Mouse (Mus musculus) forebrain, embryonic 10.5 days (tissue): ENCODE measurements around the gene Mogs. TPM values are rescaled to one million over a fixed set of nuclear protein-coding genes. Genes with fewer than 3 reads are reported as not detected.

Source experiments
- DNase-seq: peaks from one replicate; pipeline ENCODE4 v3.0.0-alpha.2; 2017; ENCODE audit warnings: low spot score; ENCODE audit errors: extremely low spot score
- H3K27ac ChIP-seq: fragments of 300-500 bp; sonication (generic); 2 replicates; pipeline ENCODE4 v1.5.1; 2016; ENCODE audit warnings: mild to moderate bottlenecking
- H3K27me3 ChIP-seq: fragments of 300-500 bp; sonication (generic); 2 replicates; pipeline ENCODE4 v1.6.1; 2016; ENCODE audit warnings: mild to moderate bottlenecking; ENCODE audit not compliant: poor library complexity, severe bottlenecking
- H3K36me3 ChIP-seq: fragments of 300-500 bp; sonication (generic); replicated peaks from 2 replicates; pipeline ENCODE4 v1.6.1; 2016; ENCODE audit warnings: mild to moderate bottlenecking, moderate library complexity
- H3K4me1 ChIP-seq: fragments of 300-500 bp; sonication (generic); 2 replicates; pipeline ENCODE4 v1.6.1; 2016
- H3K4me3 ChIP-seq: fragments of 300-500 bp; sonication (generic); 2 replicates; pipeline ENCODE4 v1.5.1; 2016; ENCODE audit warnings: mild to moderate bottlenecking, moderate library complexity
- H3K9me3 ChIP-seq: fragments of 300-500 bp; sonication (generic); 2 replicates; pipeline ENCODE4 v1.6.1; 2016; ENCODE audit warnings: mild to moderate bottlenecking, moderate library complexity
- WGBS: fragments of 180-500 bp; shearing (Covaris S2); methylation state at CpG from one replicate; pipeline ENCODE4 v1.1.7; 2016; 5-methylcytosine and 5-hydroxymethylcytosine counted together
- polyA plus RNA-seq: library from polyadenylated mRNA; unstranded; fragments of >200 nt; fragmentation: Nextera tagmentation; extraction: Ambion mirVana; gene quantifications from 2 replicates; pipeline ENCODE4 v1.2.1, GENCODE M21; 2016

The Mogs gene
- polyA plus RNA-seq, 1 experiment from 2014 or later = 32.6 TPM

DNA sequence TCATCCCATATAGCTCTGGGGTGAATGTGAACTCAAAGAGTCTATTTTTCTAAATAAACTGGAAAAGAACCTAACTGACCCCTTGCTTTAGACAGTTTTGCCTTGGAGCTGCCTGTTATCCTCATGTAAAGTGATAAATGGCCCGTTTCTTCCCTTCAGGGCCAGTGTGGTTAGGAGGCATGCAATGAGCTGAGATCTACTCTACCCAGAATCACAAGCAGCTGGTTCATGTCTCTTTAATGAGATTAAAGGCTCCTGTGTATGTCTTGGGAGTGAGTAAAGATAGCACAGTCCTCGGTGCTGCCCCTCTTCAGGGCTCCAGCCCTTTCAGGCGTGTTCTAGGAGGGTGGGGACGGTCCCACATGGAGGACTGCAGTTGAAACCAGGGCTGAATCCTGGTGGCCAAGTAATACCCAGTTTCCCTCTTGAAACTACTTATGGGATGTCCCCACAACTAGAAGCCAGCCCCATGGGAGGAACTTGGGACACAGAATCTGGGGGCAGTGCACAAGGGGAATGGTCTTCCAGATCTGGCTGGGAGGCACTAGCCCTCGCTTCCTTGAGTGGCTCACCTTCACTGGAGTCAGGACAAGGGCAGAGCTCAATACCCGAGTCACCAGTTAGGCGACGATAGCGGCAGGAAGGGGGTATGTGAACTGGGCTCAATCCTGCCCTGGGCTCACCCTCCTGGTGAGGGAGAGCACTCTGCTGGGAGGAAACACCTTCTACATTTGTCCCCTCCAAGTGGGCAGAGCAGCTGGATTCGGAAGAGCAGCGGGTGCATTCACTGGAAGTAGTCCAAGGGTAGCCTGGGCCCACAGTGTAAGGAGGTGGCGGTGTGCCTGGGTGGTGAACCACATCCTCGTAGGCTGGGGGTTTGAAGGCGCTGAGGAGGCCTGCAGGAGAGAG lies 3.8 kb downstream of the Mogs start:
- WGBS = 88% methylated on average over 14 of the region's 14 CpGs
- peak overlapping the region; percentile 98 for H3K27ac ChIP-seq
- H3K36me3 ChIP-seq = peaks cover 46% of the 10 kb centered on the region
- no peaks in the 10 kb centered on the region for H3K9me3 ChIP-seq
- H3K27me3 ChIP-seq = no peaks in the 10 kb centered on the region
- no peak for DNase-seq
- H3K4me1 ChIP-seq = peaks cover 83% of the 10 kb centered on the region
- H3K4me3 ChIP-seq = peak overlapping the region; percentile 77

DNA sequence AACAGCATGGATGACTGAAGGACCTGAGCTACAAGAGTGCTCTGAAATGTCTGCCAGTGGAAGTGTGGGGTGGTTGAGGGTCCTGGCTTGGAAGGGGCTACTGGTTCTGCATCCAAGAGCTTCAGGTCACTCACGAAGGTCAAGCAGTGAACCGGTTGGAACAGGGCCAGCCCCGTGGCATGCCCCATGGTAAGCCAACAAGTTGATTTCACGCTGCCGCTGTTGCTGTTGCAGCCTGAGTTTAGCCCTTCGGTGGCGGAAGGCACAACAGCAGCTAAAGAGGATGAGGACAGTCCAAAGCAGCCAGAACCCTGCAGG lies 4.4 kb downstream of the Mogs start:
- DNase-seq = no peak
- peak overlapping the region; percentile 98 for H3K27ac ChIP-seq
- H3K4me3 ChIP-seq = peak overlapping the region; percentile 77
- WGBS = 84% methylated on average over 7 of the region's 7 CpGs
- no peaks in the 10 kb centered on the region for H3K27me3 ChIP-seq
- no peaks in the 10 kb centered on the region for H3K9me3 ChIP-seq
- peaks cover 83% of the 10 kb centered on the region for H3K4me1 ChIP-seq
- H3K36me3 ChIP-seq = peaks cover 46% of the 10 kb centered on the region

DNA sequence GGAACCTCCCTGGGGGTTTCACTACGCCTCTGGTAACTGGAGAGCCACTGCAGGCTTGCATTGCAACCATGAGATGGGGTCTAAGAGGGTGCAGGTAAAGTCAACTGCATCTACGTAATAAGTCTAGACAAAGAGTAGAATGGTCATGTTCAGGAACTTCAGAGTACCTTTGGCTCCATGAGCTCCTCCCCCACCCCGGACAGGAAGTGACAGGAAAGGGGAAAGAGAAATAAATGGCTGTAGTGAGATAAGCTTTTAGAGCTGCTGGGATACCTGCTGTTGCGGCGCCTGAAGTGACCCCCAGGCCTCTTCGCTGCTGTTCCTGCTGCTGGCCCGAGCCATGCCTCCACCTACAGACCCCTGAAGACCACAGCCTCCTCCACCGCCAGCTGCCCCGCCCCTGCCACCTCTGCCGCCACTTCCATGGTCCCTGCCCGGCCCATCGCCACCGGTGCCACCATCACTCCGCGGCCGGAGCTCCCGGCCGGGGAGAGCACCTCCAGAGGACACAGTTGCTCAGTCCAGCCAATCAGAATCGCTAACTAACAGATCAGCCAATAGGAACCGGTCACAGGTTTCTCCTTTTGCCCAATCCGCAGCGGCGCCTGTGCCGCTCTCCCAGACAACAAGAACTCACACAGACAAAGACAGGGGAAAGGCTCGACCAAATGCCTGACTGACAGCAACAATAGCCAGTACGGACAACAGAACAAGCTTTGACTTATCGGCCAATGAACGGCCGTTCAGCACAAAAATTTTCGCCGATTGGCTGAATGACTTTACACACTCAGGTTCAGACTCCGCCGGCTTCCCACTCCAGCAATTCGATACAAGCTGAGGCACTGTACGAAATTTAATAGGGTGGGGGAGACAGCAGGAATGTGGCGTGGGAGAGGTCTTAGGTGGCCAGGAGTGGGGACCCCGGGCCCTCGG lies 5.9 kb downstream of the Mogs start, which contains the start of gene Wbp1:
Gene Wbp1 (minus strand): TSS at position 630 of the 933 bp plus-strand sequence.
- peak; percentile 98 for DNase-seq
- Histone ChIP-seq H3K27ac (peak within 1 kb of the TSS; percentile 98), H3K4me3 (peak within 1 kb of the TSS; percentile 77), H3K27me3 (no peaks in the 10 kb centered on the region), H3K9me3 (no peaks in the 10 kb centered on the region), H3K36me3 (peaks cover 46% of the 10 kb centered on the region), H3K4me1 (peaks cover 82% of the 10 kb centered on the region)
- WGBS = under 1% methylated on average over 38 of the region's 38 CpGs

DNA sequence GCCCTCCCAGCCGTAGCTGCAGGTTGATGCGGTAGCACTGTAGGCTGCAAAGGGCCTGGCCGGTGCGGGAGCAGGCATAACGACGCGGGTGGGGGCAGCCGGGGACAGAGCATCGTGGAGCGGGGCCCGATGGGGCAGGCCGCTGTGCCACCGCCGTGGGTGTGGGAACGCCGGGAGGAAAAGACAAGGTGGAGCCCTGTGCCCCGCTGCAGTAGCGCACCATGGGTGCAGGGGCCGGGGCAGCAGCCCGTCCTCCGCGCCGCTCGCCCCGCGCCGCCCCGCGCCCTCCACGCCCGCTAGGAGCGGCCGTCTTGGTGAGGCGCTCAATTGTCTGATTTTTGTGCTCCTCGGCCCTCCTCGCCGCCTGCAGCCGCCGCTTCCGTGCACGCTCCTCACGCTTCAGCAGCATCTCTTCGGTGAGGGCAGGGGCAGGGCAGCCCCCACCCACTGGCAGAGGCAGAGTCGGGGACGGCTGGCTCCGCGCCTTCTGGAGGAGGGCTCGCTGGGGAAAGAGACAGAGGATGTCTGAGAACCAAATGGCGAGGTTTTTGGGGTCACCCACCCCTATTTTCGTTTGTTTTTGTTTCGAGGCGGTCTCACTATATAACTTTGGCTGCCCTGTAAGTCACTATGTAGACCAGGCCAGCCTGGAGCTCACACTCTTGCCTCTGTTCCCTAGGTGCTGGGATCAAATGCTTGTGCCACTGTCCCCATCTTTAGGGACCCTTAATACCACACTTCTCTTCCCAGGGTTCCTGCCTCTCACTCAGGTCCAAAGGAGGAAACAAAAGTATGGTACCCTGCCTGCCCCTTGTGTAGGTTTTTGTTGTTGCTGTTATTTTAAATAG lies 6.8 kb downstream of the Mogs start:
- no peak for DNase-seq
- no peaks in the 10 kb centered on the region for H3K27me3 ChIP-seq
- H3K9me3 ChIP-seq = no peaks in the 10 kb centered on the region
- H3K27ac ChIP-seq = peak overlapping the region; percentile 98
- WGBS = 2% methylated on average over 51 of the region's 52 CpGs
- H3K4me3 ChIP-seq = peak overlapping the region; percentile 77
- peaks cover 73% of the 10 kb centered on the region for H3K4me1 ChIP-seq
- H3K36me3 ChIP-seq = peaks cover 40% of the 10 kb centered on the region

DNA sequence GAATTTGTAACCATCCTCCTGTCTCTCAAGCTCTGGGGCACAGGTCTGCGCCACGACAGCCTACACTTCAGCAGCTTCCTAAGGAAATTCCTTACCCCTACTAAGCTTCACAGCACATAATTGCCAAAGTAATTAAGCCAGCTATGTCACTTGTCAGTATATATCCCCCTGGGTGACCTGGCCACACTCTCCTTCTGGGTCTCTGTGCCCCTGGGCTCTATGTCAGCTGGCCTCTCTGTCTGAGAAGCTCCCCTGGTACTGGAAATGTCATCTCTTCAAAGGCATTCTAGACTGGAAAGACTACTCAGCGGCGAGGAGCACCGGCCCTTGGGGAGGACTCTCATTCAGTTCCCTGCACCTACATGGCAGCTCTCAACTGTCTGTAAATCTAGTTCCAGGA lies 7.7 kb downstream of the Mogs start:
- Histone ChIP-seq H3K9me3 (no peaks in the 10 kb centered on the region), H3K27ac (peak overlapping the region; percentile 98), H3K4me3 (peak overlapping the region; percentile 77), H3K4me1 (peaks cover 64% of the 10 kb centered on the region), H3K27me3 (no peaks in the 10 kb centered on the region), H3K36me3 (peaks cover 31% of the 10 kb centered on the region)
- WGBS = 88% methylated on average over 5 of the region's 5 CpGs
- no peak for DNase-seq

DNA sequence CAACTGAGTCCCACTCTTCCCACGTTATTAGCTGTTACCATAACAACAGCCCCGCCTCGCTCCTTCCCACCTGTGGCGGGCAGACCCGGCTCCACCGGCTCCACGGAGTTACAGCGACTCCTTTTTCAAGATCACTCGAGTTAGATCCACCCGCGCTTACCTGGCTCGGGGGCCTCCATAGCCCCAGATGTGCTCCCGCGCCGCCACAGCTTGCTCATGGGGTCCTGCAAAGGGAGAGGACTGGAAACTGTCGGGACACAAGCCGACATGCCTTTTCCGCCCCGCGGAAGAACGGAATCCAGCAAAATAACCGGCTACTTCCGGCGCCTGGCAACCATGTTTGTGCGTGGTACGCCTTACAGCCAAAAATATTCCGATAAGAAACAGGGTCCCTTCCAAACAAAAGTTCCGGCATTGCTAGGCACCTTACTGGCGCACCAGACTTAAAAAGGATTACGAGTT lies 9.6 kb downstream of the Mogs start:
- under 1% methylated on average over 30 of the region's 30 CpGs for WGBS
- peak; percentile 92 for DNase-seq
- H3K9me3 ChIP-seq = no peaks in the 10 kb centered on the region
- H3K36me3 ChIP-seq = peaks cover 12% of the 10 kb centered on the region
- peak overlapping the region; percentile 67 for H3K4me3 ChIP-seq
- H3K27ac ChIP-seq = peak overlapping the region; percentile 91
- H3K4me1 ChIP-seq = peaks cover 49% of the 10 kb centered on the region
- H3K27me3 ChIP-seq = no peaks in the 10 kb centered on the region

DNA sequence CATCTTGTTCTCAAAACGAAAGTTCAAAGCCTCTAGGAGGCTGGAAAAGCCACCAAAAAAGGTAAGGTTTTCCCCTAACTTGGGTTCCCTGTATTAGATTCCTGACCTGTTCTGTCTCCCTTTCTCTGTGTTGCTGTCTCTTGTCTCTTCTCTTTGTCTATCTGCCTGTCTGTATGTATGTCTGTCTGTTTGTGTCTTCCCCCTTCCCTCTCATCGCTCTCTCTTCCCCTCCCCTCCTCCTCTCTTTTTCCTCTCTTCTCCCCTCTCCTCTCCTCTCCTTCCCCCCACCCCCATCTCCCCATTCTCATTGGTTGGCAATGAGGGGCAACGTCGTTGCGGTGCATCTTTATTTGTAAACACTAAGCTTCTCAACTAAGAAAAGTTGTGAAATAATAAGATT lies 10.0 kb downstream of the Mogs start, which contains the start of gene Ino80b:
Gene Ino80b (minus strand): TSS at position 101 of the 400 bp plus-strand sequence.
- no peaks in the 10 kb centered on the region for H3K27me3 ChIP-seq
- H3K36me3 ChIP-seq = peaks cover 9% of the 10 kb centered on the region; the same call in 1 of the 2 replicates
- peak within 1 kb of the TSS; percentile 91 for H3K27ac ChIP-seq
- no peak for DNase-seq
- no peaks in the 10 kb centered on the region for H3K9me3 ChIP-seq
- peaks cover 45% of the 10 kb centered on the region for H3K4me1 ChIP-seq
- peak within 1 kb of the TSS; percentile 67 for H3K4me3 ChIP-seq
- 23% methylated on average over 5 of the region's 5 CpGs for WGBS

DNA sequence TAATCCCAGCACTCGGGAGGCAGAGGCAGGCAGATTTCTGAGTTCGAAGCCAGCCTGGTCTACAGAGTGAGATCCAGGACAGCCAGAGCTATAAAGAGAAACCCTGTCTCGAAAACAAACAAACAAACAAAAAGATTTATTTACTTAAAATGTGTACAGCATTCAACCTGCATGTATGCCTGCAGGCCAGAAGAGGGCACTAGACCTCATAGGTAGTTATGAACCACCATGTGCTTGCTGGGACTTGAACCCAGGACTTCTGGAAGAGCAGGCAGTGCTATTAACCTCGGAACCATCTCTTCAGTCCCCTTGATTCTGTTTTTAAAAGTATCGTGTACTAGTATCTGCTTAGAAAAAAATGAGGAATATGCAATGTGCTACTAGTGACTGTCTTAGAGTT lies 12.1 kb downstream of the Mogs start:
- no peak for DNase-seq
- H3K9me3 ChIP-seq = no peaks in the 10 kb centered on the region
- H3K27ac ChIP-seq = no peak overlapping the region
- 91% methylated on average over 5 of the region's 5 CpGs for WGBS
- H3K27me3 ChIP-seq = no peaks in the 10 kb centered on the region
- peaks cover 9% of the 10 kb centered on the region; the same call in 1 of the 2 replicates for H3K36me3 ChIP-seq
- H3K4me1 ChIP-seq = peaks cover 32% of the 10 kb centered on the region
- H3K4me3 ChIP-seq = no peak overlapping the region

DNA sequence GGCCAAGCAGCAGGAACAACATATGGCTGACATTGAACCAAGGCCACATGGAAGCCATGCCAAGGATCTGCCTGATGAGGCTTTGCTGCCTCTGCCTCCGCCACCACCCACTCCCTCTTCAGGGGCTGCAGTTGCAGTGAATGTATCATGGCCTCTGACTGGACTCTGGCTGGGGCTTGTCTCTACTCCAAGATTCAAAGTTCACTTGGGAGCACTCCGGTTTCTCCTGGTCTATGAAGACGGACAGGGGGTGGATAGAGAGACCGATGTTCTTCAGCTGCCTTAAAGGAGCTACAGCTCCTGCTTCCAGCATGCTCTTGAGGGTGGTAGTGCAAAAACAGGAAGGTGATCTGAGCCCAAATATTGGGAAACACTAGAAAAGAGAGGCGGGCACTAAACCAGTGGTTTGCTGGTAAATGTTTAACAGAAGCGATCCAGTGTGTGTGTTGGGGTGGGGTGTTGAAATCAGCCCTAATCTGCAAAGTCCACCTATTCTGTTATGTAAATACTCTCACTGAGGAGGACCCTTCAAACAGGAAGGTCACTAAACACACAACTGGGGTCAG lies 16.3 kb downstream of the Mogs start:
- Histone ChIP-seq H3K9me3 (no peaks in the 10 kb centered on the region), H3K4me3 (no peak overlapping the region), H3K36me3 (no peaks in the 10 kb centered on the region), H3K4me1 (peaks cover 27% of the 10 kb centered on the region), H3K27me3 (peaks cover 29% of the 10 kb centered on the region), H3K27ac (no peak overlapping the region)
- DNase-seq = no peak
- WGBS = 87% methylated on average over 6 of the region's 6 CpGs

DNA sequence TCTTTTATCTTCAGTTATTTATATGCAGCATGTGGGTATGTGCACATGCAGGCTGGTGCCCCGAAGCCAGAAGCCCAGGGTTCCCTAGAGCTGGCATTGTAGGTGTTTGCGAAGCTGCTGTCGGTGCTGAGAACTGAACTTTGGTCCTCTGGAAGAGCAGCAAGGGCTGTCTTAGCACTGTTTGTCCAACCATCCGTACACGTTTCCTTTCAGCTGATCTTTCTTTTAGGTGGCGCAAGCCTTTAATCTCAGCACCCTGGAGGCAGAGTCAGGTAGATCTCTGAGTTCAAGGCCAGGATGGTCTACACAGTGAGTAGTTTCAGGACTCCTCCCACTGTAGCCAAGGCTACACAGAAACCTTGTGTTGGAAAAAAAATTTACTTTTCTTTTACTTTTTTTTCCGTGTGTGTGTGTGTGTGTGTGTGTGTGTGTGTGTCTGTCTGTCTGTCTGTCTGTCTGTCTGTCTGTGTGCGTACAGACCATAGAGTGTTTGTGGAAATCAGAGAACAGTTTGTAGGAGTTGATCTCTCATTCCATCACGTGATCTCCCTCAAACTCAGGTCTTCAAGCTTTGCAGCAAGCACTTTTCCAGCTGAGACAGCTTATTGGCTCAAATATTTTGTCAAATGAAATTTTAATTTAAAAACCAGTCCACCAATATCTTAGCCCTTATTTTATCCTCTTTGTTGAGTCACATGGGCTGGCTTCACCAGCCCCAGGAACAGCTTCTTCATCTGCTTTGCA lies 17.1 kb downstream of the Mogs start:
- Histone ChIP-seq H3K36me3 (no peaks in the 10 kb centered on the region), H3K27me3 (peaks cover 30% of the 10 kb centered on the region), H3K4me3 (no peak overlapping the region), H3K4me1 (peaks cover 35% of the 10 kb centered on the region), H3K9me3 (no peaks in the 10 kb centered on the region), H3K27ac (no peak overlapping the region)
- WGBS = 90% methylated on average over 9 of the region's 9 CpGs
- no peak for DNase-seq

DNA sequence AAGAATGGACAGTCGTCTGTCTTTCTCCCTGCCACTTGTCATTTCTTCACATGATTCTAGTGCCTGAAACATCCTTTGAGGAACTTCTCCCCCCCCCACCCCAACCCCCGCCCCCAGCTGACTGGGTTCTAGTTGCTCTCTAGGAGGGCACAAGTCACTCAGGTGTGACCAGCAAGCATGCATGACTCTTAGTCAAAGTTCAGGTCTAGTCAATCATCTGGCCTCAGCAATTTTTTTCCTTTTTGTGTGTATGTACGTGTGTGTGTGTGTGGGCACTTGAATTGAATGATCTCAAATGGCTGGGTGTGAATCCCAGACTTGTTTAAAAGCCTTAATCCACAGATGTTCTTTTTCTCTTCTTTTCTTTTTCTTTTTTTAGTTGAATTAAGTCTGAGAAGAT lies 18.9 kb downstream of the Mogs start:
- no peak overlapping the region for H3K27ac ChIP-seq
- peaks cover 53% of the 10 kb centered on the region for H3K4me1 ChIP-seq
- peaks cover 30% of the 10 kb centered on the region for H3K27me3 ChIP-seq
- WGBS = 70% methylated on average over 3 of the region's 3 CpGs
- no peaks in the 10 kb centered on the region for H3K9me3 ChIP-seq
- no peaks in the 10 kb centered on the region for H3K36me3 ChIP-seq
- H3K4me3 ChIP-seq = no peak overlapping the region
- no peak for DNase-seq
